ENCODE assay signal across 1 mouse cellular context in the genomic region with DNA sequence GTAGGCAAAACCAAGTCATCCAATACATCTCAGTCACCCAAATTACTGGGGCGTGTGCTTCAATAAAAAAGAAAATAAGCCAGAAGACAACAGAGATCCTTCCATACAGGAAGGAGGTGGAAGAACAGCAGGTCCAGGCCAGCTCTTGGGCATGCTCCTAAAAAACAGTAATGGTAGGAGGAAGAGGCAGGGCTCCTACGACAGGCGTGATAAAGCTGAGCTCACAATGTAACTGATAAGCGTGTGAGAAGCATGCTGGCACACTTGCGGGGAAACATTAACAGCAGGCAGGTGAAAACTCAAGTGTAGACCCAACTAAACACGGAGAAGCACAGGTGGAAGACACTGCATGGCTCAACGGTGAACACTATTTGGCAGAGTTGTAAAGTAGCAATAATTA.
A peak's percentile ranks its signal among the peaks of the same experiment; 100 is the strongest.
TF ChIP-seq lines count a peak whose summit lies in the region.

No protein-coding gene starts in this region.

TF ChIP-seq in MEL, 35 proteins besides CTCF, POLR2A, EP300 and RAD21:
- TF ChIP-seq MAX (IDR thresholded peaks at IDR 0.05; ENCODE audit: low read length) (no peak), MYB (IDR thresholded peaks at IDR 0.05; ENCODE audit: low read depth, low read length) (no peak), SIN3A (IDR thresholded peaks at IDR 0.05; ENCODE audit: low read length) (peak; percentile 55; the same call in 1 of the 2 replicates), NRF1 (IDR thresholded peaks at IDR 0.05; ENCODE audit: insufficient read depth, low read depth, low read length, poor library complexity, severe bottlenecking) (peak; percentile 58; the same call in 1 of the 2 replicates), POLR2AphosphoS2 (IDR thresholded peaks at IDR 0.05; ENCODE audit: low read length) (no peak), USF1 (IDR thresholded peaks at IDR 0.05; ENCODE audit: low read depth, low read length) (no peak), USF2 (IDR thresholded peaks at IDR 0.05; ENCODE audit: borderline replicate concordance in 1 of 2, insufficient read depth in 1 of 2, low read depth in 1 of 2, low read length in 2 of 2) (no peak), ETS1 (IDR thresholded peaks at IDR 0.05; ENCODE audit: low read depth, low read length) (peak; percentile 24; the same call in 1 of the 2 replicates), CHD2 (IDR thresholded peaks at IDR 0.05; ENCODE audit: low read length) (no peak), ZNF384 (IDR thresholded peaks at IDR 0.05; ENCODE audit: low read depth, low read length) (no peak), ZMIZ1 (IDR thresholded peaks at IDR 0.05; ENCODE audit: low read depth, low read length) (no peak), MAZ (IDR thresholded peaks at IDR 0.05; ENCODE audit: low read depth, low read length) (no peak), E2F4 (IDR thresholded peaks at IDR 0.05; ENCODE audit: borderline replicate concordance, low read depth, low read length) (no peak), MYC (IDR thresholded peaks at IDR 0.05; ENCODE audit: low read depth, low read length) (no peak), SMC3 (IDR thresholded peaks at IDR 0.05; ENCODE audit: low read depth, low read length) (no peak), HCFC1 (IDR thresholded peaks at IDR 0.05; ENCODE audit: low read depth, low read length) (no peak), UBTF (IDR thresholded peaks at IDR 0.05; ENCODE audit: borderline replicate concordance, insufficient read depth, low read depth, low read length) (no peak), TBP (IDR thresholded peaks at IDR 0.05; ENCODE audit: low read depth, low read length) (no peak), TCF12 (IDR thresholded peaks at IDR 0.05; ENCODE audit: low read depth, low read length) (no peak), ELF1 (IDR thresholded peaks at IDR 0.05; ENCODE audit: low read depth, low read length) (no peak), NELFE (IDR thresholded peaks at IDR 0.05; ENCODE audit: low read depth, low read length) (no peak), CHD1 (IDR thresholded peaks at IDR 0.05; ENCODE audit: low read depth, low read length) (no peak), TAL1 (IDR thresholded peaks at IDR 0.05; ENCODE audit: low read length) (no peak), ZKSCAN1 (IDR thresholded peaks at IDR 0.05; ENCODE audit: low read depth, low read length) (no peak), BHLHE40 (IDR thresholded peaks at IDR 0.05; ENCODE audit: borderline replicate concordance, low read depth, low read length) (no peak), MXI1 (IDR thresholded peaks at IDR 0.05; ENCODE audit: low read depth, low read length) (peak; percentile 80), GATA1 (IDR thresholded peaks at IDR 0.05; ENCODE audit: low read depth, low read length) (peak; percentile 58), GABPA (IDR thresholded peaks at IDR 0.05; ENCODE audit: low read depth, low read length) (no peak), RCOR1 (IDR thresholded peaks at IDR 0.05; ENCODE audit: low read depth, low read length) (no peak), MEF2A (IDR thresholded peaks at IDR 0.05; ENCODE audit: extremely low read depth, insufficient replicate concordance, low read depth, low read length, poor library complexity, severe bottlenecking) (no peak)
